Mouse (Mus musculus): ENCODE measurements around the gene Zfp281. TPM values are rescaled to one million over a fixed set of nuclear protein-coding genes. Genes with fewer than 3 reads are reported as not detected.

The Zfp281 gene
- polyA plus RNA-seq, 1 experiment from 2014 or later = 19.5 TPM

DNA sequence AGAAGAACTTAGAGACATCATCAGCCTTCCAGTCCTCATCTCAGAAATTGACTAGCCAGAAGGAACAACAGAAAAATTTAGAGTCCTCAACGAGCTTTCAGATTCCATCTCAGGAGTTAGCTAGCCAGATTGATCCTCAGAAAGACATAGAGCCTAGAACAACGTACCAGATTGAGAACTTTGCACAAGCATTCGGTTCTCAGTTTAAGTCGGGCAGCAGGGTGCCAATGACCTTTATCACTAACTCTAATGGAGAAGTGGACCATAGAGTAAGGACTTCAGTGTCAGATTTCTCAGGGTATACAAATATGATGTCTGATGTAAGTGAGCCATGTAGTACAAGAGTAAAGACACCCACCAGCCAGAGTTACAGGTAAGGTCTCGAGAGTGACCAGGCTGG lies 2.9 kb downstream of the Zfp281 start:
- H3K9ac ChIP-seq (replicated peaks; ENCODE audit: low read length) = no peak overlapping the region
- H3K27ac ChIP-seq (ENCODE audit: low read length) = no peak overlapping the region
- H3K36me3 ChIP-seq (ENCODE audit: insufficient read depth, low read length) = peaks cover 17% of the 10 kb centered on the region
- WGBS = 80% methylated on average over 5 of the region's 5 CpGs
- H3K9me3 ChIP-seq (ENCODE audit: low read length) = no peaks in the 10 kb centered on the region
- peaks cover 31% of the 10 kb centered on the region for H3K4me1 ChIP-seq (ENCODE audit: insufficient read depth, low read length)
- 0 out of 2 replicates have a peak overlapping the region, but pooled peaks have one; percentile 3 for H3K4me3 ChIP-seq (ENCODE audit: low read length)
- peak overlapping the region; percentile 19 for H3K4me2 ChIP-seq (replicated peaks; ENCODE audit: low read depth, low read length)
- no peaks in the 10 kb centered on the region for H3K27me3 ChIP-seq (ENCODE audit: insufficient read depth, low read length)
- ATAC-seq (ENCODE audit: low FRiP score, low TSS enrichment) = no peak

DNA sequence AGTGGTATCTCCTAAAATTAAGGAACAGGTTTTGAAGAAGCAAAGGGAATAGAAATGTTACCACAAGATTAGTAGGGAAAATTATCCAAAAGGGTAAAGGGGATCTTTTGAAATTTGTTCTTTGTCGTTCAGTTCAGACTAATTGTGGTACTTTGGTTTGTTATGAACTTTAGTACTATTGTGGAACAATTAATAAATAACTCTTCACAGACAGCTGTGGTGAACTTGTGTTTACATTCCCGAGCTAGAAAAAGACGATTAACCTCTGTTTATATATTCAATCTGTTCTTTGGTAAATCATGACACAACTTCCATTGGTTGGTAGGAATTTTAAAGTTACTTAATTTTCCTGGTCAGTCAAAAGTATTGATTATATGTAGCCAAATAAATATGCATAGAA lies 8.2 kb downstream of the Zfp281 start:
- Histone ChIP-seq H3K36me3 (ENCODE audit: insufficient read depth, low read length) (no peaks in the 10 kb centered on the region), H3K9me3 (ENCODE audit: low read length) (no peaks in the 10 kb centered on the region), H3K27ac (ENCODE audit: low read length) (no peak overlapping the region), H3K9ac (replicated peaks; ENCODE audit: low read length) (no peak overlapping the region), H3K4me3 (ENCODE audit: low read length) (no peak overlapping the region), H3K4me2 (replicated peaks; ENCODE audit: low read depth, low read length) (no peak overlapping the region), H3K4me1 (ENCODE audit: insufficient read depth, low read length) (peaks cover 4% of the 10 kb centered on the region), H3K27me3 (ENCODE audit: insufficient read depth, low read length) (no peaks in the 10 kb centered on the region)
- ATAC-seq (ENCODE audit: low FRiP score, low TSS enrichment) = no peak
- WGBS = 53% methylated on average over 3 of the region's 3 CpGs

DNA sequence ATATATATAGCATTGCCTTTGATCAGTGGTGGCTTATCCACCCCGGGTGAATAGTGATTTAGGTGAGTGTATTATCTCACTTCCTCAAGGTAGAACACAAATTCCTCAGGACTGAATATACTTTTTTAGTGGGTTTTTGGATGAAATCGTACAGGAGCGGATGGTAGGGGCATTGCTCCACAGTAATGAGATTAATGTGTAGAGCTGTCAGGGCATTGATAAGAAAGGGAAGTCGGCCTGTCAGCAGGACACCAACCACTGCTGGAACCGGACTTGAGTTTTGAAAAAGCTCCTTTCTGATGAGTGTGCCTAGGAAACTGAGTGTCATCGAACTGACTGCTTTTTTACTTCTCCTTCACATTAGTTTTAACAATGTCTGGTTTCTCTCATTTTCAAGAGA lies 10.9 kb downstream of the Zfp281 start:
- Histone ChIP-seq H3K27me3 (ENCODE audit: insufficient read depth, low read length) (no peaks in the 10 kb centered on the region), H3K9ac (replicated peaks; ENCODE audit: low read length) (no peak overlapping the region), H3K4me3 (ENCODE audit: low read length) (no peak overlapping the region), H3K9me3 (ENCODE audit: low read length) (no peaks in the 10 kb centered on the region), H3K27ac (ENCODE audit: low read length) (no peak overlapping the region), H3K4me1 (ENCODE audit: insufficient read depth, low read length) (no peaks in the 10 kb centered on the region), H3K36me3 (ENCODE audit: insufficient read depth, low read length) (no peaks in the 10 kb centered on the region), H3K4me2 (replicated peaks; ENCODE audit: low read depth, low read length) (no peak overlapping the region)
- no peak for ATAC-seq (ENCODE audit: low FRiP score, low TSS enrichment)
- 80% methylated on average over 6 of the region's 6 CpGs for WGBS

DNA sequence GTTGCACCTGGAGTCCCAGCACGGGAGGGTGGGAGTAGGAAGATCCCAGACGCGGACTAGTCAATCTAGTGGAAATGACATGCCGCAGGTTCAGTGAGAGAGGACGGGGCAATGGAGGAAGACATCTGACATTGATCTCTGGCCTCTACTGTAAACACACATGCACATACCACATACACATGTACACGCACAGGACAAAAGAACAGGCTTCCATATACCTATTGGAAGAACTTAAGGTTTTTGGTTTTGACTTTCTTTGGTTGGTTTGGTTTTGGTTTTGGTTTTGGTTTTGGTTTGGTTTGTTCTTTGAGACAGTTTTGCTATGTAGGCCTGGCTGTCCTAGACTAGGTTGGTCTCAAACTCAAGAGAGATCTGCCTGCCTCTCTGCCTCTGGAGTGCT lies 12.2 kb downstream of the Zfp281 start:
- H3K9me3 ChIP-seq (ENCODE audit: low read length) = no peaks in the 10 kb centered on the region
- H3K4me1 ChIP-seq (ENCODE audit: insufficient read depth, low read length) = no peaks in the 10 kb centered on the region
- H3K9ac ChIP-seq (replicated peaks; ENCODE audit: low read length) = no peak overlapping the region
- H3K27me3 ChIP-seq (ENCODE audit: insufficient read depth, low read length) = no peaks in the 10 kb centered on the region
- WGBS = 92% methylated on average over 6 of the region's 6 CpGs
- H3K4me3 ChIP-seq (ENCODE audit: low read length) = no peak overlapping the region
- no peaks in the 10 kb centered on the region for H3K36me3 ChIP-seq (ENCODE audit: insufficient read depth, low read length)
- H3K4me2 ChIP-seq (replicated peaks; ENCODE audit: low read depth, low read length) = no peak overlapping the region
- H3K27ac ChIP-seq (ENCODE audit: low read length) = no peak overlapping the region
- no peak for ATAC-seq (ENCODE audit: low FRiP score, low TSS enrichment)

DNA sequence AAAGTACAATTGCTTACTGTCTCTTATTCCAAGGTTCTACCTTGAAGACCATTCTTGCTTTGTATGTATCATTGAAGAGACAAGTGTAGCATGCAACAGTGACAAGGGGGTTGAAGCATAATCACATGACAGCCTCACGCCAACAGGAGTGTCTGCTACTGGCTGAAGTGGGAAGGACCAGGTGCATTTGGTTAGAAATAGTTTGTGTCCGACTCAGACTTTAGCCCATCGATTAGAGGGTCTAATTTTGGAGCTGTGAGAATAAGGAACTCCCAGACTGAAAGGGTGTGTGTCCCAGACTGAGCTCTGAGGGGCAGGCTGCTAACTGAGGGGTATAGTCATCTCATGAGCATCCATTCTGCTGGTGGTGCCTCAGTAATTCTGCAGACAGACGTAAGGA lies 13.0 kb downstream of the Zfp281 start:
- WGBS = 93% methylated on average over 4 of the region's 4 CpGs
- H3K4me2 ChIP-seq (replicated peaks; ENCODE audit: low read depth, low read length) = no peak overlapping the region
- H3K4me1 ChIP-seq (ENCODE audit: insufficient read depth, low read length) = no peaks in the 10 kb centered on the region
- H3K27me3 ChIP-seq (ENCODE audit: insufficient read depth, low read length) = no peaks in the 10 kb centered on the region
- no peak overlapping the region for H3K9ac ChIP-seq (replicated peaks; ENCODE audit: low read length)
- ATAC-seq (ENCODE audit: low FRiP score, low TSS enrichment) = no peak
- no peaks in the 10 kb centered on the region for H3K9me3 ChIP-seq (ENCODE audit: low read length)
- H3K27ac ChIP-seq (ENCODE audit: low read length) = no peak overlapping the region
- H3K4me3 ChIP-seq (ENCODE audit: low read length) = no peak overlapping the region
- no peaks in the 10 kb centered on the region for H3K36me3 ChIP-seq (ENCODE audit: insufficient read depth, low read length)

DNA sequence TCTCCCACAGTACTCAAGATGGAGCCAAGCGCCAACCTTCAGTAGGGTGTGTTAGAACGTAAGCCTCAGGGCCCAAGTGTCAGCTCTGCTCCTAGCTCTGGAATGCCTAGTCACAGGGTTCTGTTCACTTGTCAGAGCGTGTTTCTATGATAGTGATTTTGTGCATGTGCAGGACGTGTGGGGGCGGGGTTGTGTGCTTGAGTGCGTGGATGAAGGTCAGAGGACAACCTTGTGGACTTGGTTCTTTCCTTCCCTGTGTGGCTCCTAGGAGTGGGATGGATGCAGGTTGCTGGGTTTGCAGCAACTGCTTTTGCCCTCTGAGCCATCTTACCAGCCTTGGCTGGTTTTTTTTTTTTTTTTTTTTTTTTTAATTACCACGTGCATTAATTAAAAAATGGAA lies 13.5 kb downstream of the Zfp281 start:
- 89% methylated on average over 7 of the region's 7 CpGs for WGBS
- H3K9ac ChIP-seq (replicated peaks; ENCODE audit: low read length) = no peak overlapping the region

DNA sequence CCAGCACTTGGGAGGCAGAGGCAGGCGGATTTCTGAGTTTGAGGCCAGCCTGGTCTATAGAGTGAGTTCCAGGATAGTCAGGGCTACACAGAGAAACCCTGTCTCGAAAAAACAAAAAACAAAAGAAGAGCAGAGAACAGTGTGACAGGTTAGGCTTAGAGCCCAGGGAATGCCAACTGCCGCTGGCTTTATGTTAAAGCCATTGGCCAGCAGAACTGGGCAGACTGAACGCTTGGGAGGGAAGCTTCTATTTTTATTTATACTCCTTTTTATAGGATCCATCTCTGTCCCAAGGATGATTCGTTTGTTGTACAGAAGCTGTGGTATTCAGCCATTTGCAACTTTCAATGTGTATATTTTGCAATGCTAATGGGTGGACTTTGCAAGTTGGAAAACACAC lies 14.0 kb downstream of the Zfp281 start:
- ATAC-seq (ENCODE audit: low FRiP score, low TSS enrichment) = no peak
- H3K9ac ChIP-seq (replicated peaks; ENCODE audit: low read length) = no peak overlapping the region
- no peak overlapping the region for H3K4me2 ChIP-seq (replicated peaks; ENCODE audit: low read depth, low read length)
- H3K36me3 ChIP-seq (ENCODE audit: insufficient read depth, low read length) = no peaks in the 10 kb centered on the region
- no peak overlapping the region for H3K4me3 ChIP-seq (ENCODE audit: low read length)
- no peaks in the 10 kb centered on the region for H3K9me3 ChIP-seq (ENCODE audit: low read length)
- no peak overlapping the region for H3K27ac ChIP-seq (ENCODE audit: low read length)
- 85% methylated on average over 5 of the region's 5 CpGs for WGBS
- no peaks in the 10 kb centered on the region for H3K27me3 ChIP-seq (ENCODE audit: insufficient read depth, low read length)
- no peaks in the 10 kb centered on the region for H3K4me1 ChIP-seq (ENCODE audit: insufficient read depth, low read length)

More for the DNA sequence above, 13.5 kb downstream of the Zfp281 start:
- H3K27ac ChIP-seq (ENCODE audit: low read length) = no peak overlapping the region
- no peak overlapping the region for H3K4me3 ChIP-seq (ENCODE audit: low read length)
- no peaks in the 10 kb centered on the region for H3K9me3 ChIP-seq (ENCODE audit: low read length)
- H3K36me3 ChIP-seq (ENCODE audit: insufficient read depth, low read length) = no peaks in the 10 kb centered on the region
- no peaks in the 10 kb centered on the region for H3K27me3 ChIP-seq (ENCODE audit: insufficient read depth, low read length)
- no peaks in the 10 kb centered on the region for H3K4me1 ChIP-seq (ENCODE audit: insufficient read depth, low read length)
- no peak for ATAC-seq (ENCODE audit: low FRiP score, low TSS enrichment)
- H3K4me2 ChIP-seq (replicated peaks; ENCODE audit: low read depth, low read length) = no peak overlapping the region

DNA sequence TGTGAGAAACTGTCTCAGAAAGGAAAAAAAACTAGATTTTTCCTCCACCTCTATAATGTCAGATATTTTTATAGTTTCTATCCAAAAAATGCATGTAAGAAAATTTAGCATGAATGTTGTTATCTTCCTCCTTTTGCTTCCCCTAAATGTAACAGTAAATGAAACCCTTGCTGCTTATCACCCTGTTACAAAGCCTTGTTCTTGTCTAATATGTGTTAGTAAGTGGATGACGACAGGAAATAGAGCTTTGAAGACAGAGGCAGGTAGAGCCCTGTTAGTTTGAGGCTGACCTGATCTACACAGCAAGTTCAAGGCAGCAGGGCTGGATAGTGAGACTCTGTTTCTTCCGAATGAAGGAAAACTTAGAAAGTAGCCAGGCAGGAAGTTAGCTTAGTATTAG lies 14.5 kb downstream of the Zfp281 start:
- no peak overlapping the region for H3K9ac ChIP-seq (replicated peaks; ENCODE audit: low read length)
- 75% methylated on average over 2 of the region's 2 CpGs for WGBS
- no peak overlapping the region for H3K4me2 ChIP-seq (replicated peaks; ENCODE audit: low read depth, low read length)
- ATAC-seq (ENCODE audit: low FRiP score, low TSS enrichment) = no peak
- no peaks in the 10 kb centered on the region for H3K27me3 ChIP-seq (ENCODE audit: insufficient read depth, low read length)
- no peaks in the 10 kb centered on the region for H3K36me3 ChIP-seq (ENCODE audit: insufficient read depth, low read length)
- no peaks in the 10 kb centered on the region for H3K4me1 ChIP-seq (ENCODE audit: insufficient read depth, low read length)
- no peak overlapping the region for H3K27ac ChIP-seq (ENCODE audit: low read length)
- no peak overlapping the region for H3K4me3 ChIP-seq (ENCODE audit: low read length)
- H3K9me3 ChIP-seq (ENCODE audit: low read length) = no peaks in the 10 kb centered on the region

DNA sequence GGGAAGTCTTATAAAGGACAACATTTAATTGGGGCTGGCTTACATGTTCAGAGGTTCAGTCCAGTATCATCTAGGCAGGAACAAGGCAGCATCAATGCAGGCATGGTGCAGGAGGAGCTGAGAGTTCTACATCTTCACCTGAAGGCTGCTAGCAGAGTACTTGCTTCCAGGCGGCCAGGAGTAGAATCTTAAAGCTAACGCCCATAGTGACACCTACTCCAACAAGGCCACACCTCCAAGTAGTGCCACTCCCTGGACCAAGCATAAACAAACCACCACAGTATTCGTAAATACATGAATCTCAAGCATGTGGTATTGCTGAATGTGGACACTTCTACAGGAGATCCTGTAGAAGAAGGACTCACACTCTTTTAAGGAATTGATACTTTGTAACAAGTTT lies 18.0 kb downstream of the Zfp281 start:
- H3K27me3 ChIP-seq (ENCODE audit: insufficient read depth, low read length) = no peaks in the 10 kb centered on the region
- peaks cover 4% of the 10 kb centered on the region; the same call in 1 of the 2 replicates for H3K4me1 ChIP-seq (ENCODE audit: insufficient read depth, low read length)
- H3K4me3 ChIP-seq (ENCODE audit: low read length) = no peak overlapping the region
- H3K27ac ChIP-seq (ENCODE audit: low read length) = no peak overlapping the region
- no peaks in the 10 kb centered on the region for H3K9me3 ChIP-seq (ENCODE audit: low read length)
- no peak for ATAC-seq (ENCODE audit: low FRiP score, low TSS enrichment)
- no peaks in the 10 kb centered on the region for H3K36me3 ChIP-seq (ENCODE audit: insufficient read depth, low read length)
- WGBS = 84% methylated on average over 3 of the region's 3 CpGs
- no peak overlapping the region for H3K9ac ChIP-seq (replicated peaks; ENCODE audit: low read length)
- no peak overlapping the region for H3K4me2 ChIP-seq (replicated peaks; ENCODE audit: low read depth, low read length)

DNA sequence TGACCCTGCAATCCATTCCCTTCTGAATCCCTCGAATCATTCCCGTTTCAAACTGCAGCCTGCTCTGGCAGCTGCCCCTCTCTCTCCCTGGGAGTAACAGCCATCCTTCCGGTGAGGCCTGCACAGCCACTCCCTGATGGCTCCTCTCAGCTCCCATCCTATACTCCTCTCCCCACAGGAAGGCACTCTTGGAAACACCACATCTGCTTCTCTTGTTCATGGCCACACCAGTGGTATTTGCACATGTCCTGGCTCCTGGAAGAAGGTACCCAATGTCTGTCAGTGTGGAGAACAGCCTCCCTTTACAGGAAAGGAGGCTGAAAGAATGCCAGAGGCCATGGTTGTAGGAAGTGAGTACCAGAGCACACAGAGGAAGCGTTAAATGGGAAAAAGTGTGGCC lies 19.8 kb downstream of the Zfp281 start:
- Histone ChIP-seq H3K27ac (ENCODE audit: low read length) (no peak overlapping the region), H3K27me3 (ENCODE audit: insufficient read depth, low read length) (no peaks in the 10 kb centered on the region), H3K4me1 (ENCODE audit: insufficient read depth, low read length) (peaks cover 4% of the 10 kb centered on the region; the same call in 1 of the 2 replicates), H3K9ac (replicated peaks; ENCODE audit: low read length) (no peak overlapping the region), H3K36me3 (ENCODE audit: insufficient read depth, low read length) (no peaks in the 10 kb centered on the region), H3K9me3 (ENCODE audit: low read length) (no peaks in the 10 kb centered on the region), H3K4me2 (replicated peaks; ENCODE audit: low read depth, low read length) (no peak overlapping the region), H3K4me3 (ENCODE audit: low read length) (no peak overlapping the region)
- ATAC-seq (ENCODE audit: low FRiP score, low TSS enrichment) = no peak
- 41% methylated on average over 4 of the region's 4 CpGs for WGBS

Data from kidney, embryonic 16.5 days (tissue).